Mouse (Mus musculus) embryonic facial prominence, embryonic 15.5 days (tissue): ENCODE results near the gene Tpx2. TPM values are rescaled to one million over a fixed set of nuclear protein-coding genes. Genes with fewer than 3 reads are reported as not detected.

Source experiments
- microRNA-seq: library from miRNA; unstranded; fragments of <30 nt; microRNA quantifications from one replicate; pipeline ENCODE4, GENCODE M21; 2016; ENCODE audit warnings: borderline number of aligned reads
- polyA plus RNA-seq: library from polyadenylated mRNA; unstranded; fragments of >200 nt; fragmentation: Nextera tagmentation; extraction: Ambion mirVana; gene quantifications from 2 replicates; pipeline ENCODE4 v1.2.1, GENCODE M21; 2015

Gene Tpx2
- polyA plus RNA-seq, 1 experiment from 2014 or later = 60.1 TPM

Small RNA genes within 50 kb of the gene (microRNA-seq; reads per million reads assigned to microRNA genes)
- gene Mir5622 = 0.52 reads per million

Other genes with a start within 250 kb of the Tpx2 start
- not detected in 2 replicates for gene Defb45, start 248.6 kb upstream of the Tpx2 start, polyA plus RNA-seq
- not detected in 2 replicates for gene Defb36, start 243.6 kb upstream of the Tpx2 start, polyA plus RNA-seq
- gene Defb25, start 224.9 kb upstream of the Tpx2 start, polyA plus RNA-seq = 1.5 and 3.4 TPM in 2 replicates
- 5.0 and 5.3 TPM in 2 replicates for gene Rem1, start 221.0 kb upstream of the Tpx2 start, polyA plus RNA-seq
- 130 and 137 TPM in 2 replicates for gene H13, start 178.5 kb upstream of the Tpx2 start, polyA plus RNA-seq
- 24.7 and 27.3 TPM in 2 replicates for gene Mcts2, start 160.9 kb upstream of the Tpx2 start, polyA plus RNA-seq
- 142 and 160 TPM in 2 replicates for gene Id1, start 111.7 kb upstream of the Tpx2 start, polyA plus RNA-seq
- gene Cox4i2, start 93.8 kb upstream of the Tpx2 start, polyA plus RNA-seq = 37.7 and 37.9 TPM in 2 replicates
- gene Bcl2l1, start 16.2 kb upstream of the Tpx2 start, polyA plus RNA-seq = 99.1 and 99.7 TPM in 2 replicates
- 0.73 and 0.92 TPM in 2 replicates for gene Mylk2, start 63.4 kb downstream of the Tpx2 start, polyA plus RNA-seq
- 3.4 TPM in 2 replicates for gene Foxs1, start 85.2 kb downstream of the Tpx2 start, polyA plus RNA-seq
- 0.29 and 0.53 TPM in 2 replicates for gene Dusp15, start 103.7 kb downstream of the Tpx2 start, polyA plus RNA-seq
- 1.2 and 4.3 TPM in 2 replicates for gene Ttll9, start 114.5 kb downstream of the Tpx2 start, polyA plus RNA-seq
- 144 and 151 TPM in 2 replicates for gene Pdrg1, start 167.5 kb downstream of the Tpx2 start, polyA plus RNA-seq
- not detected in 2 replicates for gene Xkr7, start 183.9 kb downstream of the Tpx2 start, polyA plus RNA-seq
- 2.4 and 3.0 TPM in 2 replicates for gene Ccm2l, start 218.0 kb downstream of the Tpx2 start, polyA plus RNA-seq